Mouse (Mus musculus) frontal cortex, postnatal 14 days (tissue): ENCODE measurements around the gene Lmo4.

Experiments used
- DNase-seq, 2 experiments: peaks; one replicate each; pipeline ENCODE4 v3.0.0; 2022; ENCODE audit warnings: low spot score in 2 of 2

Gene Lmo4

DNA sequence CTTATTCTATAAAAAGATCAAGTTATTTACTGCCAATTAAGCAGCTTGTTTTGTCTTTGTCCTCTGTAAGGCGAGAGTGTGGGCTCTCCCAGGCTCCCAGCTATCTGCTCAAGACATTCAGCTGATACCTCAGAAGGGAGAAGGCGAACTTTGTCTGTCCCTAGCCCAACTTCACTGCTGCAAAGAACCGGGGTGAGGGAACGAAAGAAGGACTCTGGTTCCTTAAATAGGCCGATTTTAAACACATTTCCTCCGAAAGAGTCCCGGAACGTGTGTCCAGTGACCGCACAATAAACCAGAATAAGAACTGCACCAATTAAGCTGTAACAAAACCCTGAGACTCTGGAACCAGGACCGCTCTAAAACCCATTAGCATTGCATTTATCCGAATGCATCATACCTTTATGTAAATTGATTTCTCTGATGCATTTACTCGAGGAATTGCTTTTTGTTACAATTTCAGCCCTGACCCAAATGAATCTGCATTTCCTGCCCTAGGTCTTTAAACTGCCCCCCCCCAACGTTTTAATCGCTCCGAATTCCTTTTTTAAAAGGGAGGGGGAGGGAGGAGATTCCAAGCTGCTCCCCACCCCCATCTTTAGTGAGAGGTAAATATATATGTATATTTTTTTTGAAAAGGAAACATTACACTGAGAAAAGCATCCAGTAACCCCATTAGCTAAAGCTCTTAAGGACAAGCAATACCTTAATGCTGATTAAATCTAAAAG lies 1.6 kb downstream of the Lmo4 start:
- no peak for DNase-seq

DNA sequence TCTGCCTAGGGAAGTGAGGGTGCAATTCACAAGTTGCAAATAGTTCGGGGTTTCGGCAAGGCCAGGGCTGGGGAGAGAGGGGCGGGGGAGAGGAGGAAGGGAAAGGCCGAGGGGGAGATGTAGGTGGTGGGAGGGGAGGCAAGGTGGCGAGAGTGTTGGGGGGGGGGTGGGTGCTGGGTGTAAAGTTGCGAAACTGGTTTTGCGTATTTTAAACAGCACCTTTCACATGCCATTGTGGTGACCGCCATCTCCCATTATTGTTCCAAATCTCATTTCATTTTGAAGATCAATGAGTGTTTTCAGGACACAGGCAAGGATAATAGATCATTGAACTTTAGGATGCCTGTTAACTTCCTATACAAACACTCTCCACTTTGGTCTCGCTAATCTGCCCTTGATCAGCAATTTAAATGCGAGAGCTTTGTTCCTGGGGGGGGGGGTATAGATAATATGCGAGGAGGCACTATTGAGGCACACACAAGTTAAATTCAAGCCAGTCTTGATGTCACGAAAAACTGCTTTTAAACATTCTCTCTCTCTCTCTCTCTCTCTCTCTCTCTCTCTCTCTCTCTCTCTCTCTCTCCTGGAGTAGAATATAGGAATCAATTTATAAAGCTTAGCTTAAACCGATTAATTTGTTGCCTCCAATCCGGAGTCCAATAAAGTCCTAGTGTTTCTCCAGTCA lies 2.3 kb downstream of the Lmo4 start:
- DNase-seq: no peak

DNA sequence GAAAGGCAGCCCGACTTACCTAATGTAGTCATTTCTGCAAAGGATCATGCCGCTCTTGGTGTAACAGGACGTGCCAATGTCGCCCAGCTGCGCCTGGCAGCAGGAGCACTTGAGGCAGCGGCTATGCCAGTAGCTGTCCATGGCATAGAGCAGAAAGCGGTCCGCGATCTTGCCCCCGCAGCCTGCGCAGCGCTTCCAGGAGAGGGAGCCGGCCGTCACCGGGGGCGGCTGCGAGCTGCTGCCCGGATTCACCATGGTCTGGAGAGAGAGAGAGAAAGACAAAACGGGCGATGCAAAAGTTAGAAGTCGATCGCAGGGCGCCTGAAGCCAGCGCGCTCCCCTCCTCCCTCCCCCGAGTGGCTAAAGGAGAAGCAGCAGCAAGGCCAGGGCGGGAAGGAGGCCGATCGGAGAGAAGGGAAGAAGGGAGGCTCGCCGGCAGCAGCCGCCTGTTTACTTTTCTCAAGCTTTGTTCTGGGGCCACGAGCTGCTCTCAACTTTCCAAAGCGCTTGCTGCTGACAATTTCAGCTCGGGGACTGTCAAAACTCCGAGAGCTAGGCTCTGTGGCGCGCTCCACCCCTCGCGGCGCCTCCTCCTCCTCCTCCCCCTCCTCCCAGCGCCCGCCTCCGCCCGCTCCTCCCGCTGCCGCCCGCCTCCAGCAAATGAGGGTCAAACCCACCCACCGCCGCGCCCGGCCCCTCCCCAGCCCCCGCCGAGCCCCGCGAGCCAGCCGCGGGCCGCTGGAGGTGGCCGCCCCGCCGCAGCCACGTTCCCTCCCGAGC lies 3.0 kb downstream of the Lmo4 start:
- peak in 1 of 2 experiments; percentile 66 for DNase-seq

DNA sequence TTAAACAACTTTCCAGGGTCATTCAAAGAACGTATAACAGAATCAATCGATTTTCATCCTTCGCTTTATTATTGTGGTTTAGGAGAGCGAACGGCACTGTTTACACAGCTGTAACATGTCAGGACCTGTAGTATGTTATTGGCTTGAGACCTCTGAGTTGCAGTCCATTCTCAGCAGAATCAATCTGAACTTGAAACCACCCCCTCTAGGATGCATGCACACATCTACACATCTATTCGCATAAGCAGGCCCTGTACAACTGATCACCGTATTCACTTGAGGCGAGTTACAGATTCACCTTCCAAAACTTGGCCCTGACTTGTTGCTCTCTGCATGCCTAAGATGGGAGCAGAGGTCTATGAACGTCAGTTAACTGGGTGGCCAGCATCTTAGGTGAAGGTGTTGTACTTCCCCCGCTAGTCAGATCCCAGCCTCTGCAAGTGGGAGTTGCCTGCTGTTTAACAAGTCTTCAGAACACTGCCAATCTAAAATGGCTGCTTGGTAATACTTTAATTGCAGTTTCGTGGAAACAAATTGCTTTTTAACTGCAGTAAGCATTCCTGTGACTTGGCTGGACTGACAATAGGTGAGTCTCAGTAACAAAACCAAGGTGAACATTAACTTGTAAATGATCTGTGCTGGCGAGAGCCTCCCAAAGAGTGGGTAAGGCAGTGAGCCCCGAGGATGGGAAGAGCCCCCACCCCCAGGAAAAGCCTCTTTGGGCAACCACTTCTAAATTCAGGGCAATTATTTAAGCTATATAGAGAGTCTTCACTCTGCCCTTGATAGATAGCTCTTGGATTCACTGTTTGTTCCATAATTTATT lies 19.5 kb downstream of the Lmo4 start:
- no peak for DNase-seq

DNA sequence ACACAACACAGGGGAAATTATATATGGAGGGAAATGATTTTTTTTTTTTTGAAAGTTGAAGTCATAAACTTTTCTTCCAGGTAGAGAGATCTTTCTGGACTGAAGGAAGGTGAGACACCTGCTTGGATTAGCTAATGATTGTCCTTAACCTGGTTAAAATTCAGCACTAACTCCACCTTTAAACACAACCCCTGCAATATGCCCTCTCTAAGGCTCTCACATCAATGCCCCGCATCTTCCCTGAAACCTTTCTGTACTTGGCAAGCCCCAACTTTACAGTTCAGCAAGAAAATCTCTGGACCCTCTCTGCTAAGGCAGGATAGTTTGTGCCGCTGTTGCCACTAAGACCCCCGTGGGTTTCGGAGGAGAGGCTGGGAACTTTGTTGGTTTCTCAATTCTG lies 20.1 kb downstream of the Lmo4 start:
- no peak for DNase-seq

DNA sequence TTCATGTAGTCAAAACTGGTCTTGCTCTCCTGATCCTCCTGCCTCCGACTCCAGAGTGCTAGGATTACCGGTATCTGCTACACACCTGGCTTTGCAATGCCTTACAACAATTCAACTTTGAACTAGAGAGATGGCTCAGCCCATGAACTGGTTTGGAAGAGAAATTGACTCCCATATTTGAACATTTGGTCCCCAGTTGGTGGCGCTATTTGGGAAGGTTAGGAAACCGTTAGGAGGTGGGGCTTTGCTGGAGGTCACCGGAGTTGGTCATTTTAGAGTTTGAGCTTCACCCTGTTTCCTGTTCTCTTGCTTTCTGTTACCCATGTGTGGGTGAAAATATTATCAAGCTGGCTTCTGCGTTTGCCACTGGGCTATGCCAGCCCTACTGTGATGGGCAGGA lies 22.8 kb downstream of the Lmo4 start:
- no peak for DNase-seq

DNA sequence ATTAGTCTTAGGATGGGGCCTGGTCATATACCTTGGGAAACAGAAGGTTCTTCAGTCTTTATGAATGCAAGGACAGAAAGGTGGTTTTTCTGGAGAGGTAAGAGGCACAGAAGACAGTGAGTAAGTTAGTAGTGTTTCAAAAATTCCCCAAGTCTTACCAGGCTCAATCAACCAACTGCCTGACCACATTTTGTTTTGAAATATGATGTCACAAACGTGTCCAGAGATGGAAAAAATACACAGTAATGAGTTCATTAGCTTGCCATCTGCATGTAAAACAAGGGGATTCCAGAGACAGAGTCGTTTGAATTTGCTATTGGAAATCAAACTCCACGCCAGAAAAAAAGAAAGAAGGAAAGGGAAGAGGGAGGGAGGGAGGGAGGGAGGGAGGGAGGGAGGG lies 26.1 kb downstream of the Lmo4 start:
- no peak for DNase-seq

DNA sequence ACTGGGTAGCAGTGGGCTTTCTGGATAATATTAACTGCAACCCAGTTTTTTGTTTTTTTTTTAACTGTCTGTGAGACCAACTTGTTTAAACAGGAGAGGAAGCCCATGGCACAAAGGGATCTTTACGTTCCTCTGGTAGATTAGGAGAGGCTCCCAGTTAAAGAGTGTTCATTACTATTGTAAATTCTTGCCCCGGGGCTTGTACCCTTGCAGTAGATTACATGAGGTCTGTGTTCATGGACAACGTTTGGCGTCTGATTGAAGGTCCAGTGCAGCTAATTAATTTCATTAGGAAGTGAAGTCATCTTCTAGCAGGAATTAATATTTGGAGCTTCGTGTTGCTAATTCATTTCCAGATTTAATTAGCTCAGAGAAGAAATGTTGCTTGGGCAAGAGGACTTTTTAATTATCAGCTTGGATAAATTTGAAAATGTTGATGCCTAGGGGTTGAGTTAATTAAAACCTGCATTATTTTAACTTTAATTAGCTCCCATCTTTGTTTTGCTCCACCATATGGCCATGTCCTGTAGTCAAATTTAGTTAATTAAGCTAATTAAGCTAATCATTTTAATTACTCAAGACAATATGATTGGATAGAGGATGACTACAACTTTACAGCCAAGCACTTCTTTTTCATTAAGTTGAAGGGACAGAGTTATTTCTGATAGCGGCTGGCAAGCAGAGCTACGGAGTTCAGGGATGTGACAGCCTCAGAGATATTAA lies 31.0 kb downstream of the Lmo4 start:
- DNase-seq: no peak

DNA sequence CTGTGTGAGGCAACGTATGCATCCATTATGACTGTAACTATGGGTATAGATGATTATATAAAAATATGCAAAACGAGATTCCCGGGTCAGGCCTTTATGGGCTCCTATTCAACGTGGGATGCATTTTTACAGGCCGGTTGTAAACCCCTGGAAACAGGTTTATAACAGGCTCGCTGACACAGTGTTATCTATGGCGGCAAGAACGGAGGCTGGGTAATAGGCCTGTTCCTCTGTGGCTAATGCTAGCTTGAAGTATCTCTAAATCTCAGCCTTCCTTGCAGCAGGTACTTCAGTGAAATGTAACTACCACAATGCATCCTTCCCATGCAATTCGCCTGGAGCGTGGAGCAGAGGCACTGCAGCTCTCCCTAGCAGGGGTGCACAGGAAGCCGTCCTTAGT lies 31.9 kb downstream of the Lmo4 start:
- DNase-seq: no peak

DNA sequence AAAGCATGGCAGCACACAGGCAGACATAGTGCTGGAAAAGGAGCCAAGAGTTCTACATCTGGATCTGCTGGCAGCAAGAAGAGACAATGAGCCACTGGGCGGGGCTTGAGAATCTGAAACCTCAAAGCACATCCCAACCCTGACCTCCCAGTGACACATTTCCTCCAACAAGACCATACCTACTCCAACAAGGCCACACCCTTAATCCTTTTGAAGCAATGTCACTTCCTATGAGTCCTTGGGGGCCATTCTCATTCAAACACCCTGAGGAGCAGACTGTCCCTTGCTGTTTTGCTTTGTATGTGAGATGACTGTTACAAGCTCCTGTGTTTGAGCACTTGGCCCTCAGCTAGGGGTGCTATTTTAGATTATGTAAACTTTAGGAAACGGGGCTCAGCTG lies 33.3 kb downstream of the Lmo4 start:
- no peak for DNase-seq

DNA sequence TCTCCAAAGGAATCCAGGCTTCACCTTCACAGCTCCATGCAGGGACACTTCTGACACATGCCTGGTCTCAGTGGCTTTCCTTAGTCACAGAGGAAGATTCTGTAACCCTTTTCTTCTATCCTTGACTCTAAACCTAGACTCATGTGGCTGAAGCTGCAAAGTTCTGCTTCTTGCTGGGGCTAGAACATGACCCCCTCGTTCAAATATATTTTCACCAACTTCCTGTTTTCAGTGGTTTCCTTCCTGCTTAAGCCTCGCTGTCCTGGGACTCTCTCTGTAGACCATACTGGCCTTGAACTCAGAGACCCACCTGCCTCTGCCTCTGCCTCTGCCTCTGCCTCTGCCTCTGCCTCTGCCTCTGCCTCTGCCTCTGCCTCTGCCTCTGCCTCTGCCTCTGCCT lies 34.5 kb downstream of the Lmo4 start:
- no peak for DNase-seq

DNA sequence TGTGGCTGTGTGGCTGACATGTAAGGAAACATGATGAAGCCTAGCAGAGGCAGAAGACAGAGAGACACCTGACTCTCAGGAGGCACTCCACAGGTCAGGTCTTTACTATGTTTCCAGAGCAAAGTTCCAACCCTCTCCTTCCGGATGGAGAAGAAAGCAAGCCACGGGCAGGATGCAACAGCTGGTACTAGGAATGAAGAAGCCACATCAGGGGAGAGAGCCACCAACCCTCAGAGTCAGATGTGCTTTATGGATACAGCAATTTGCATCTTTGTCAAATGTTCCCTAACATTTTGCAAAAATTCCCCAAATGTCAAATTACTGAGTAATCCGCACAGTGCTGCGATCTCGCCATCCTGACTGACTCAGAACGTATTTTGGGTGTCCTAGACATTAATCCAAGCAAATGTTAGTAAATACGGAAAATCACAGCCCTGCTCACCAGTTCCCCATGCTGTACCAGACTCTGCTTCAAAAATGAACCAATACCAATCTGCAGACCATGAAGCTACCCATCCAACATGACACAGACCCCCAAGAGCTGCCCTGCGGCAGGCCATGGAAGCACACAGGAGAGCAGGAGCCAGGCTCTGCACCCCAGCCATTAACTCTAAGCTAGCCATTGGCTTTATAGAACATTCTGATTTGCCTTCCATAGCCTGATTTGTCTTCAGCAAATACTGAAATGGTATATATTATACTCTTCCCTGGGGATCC lies 38.4 kb downstream of the Lmo4 start:
- no peak for DNase-seq

DNA sequence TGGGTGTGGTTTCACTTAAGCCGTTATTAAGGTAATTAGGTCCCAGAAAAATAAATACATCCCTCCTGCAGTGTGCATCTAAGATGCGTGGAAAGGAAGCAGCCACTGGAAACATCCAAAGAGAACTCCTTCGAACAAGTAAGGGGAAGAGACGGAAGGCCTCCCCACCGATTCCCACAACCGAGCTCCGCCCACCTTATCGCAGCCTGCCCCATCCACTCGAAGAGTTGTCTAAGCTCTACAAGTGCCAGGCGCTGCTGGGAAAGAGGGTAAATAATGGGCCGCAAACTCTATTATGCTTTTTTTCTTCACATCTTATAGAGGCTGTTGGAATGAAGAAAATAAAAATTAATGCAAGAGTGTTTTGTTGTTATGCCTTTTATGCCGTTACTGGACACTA lies 39.6 kb downstream of the Lmo4 start:
- DNase-seq: no peak

DNA sequence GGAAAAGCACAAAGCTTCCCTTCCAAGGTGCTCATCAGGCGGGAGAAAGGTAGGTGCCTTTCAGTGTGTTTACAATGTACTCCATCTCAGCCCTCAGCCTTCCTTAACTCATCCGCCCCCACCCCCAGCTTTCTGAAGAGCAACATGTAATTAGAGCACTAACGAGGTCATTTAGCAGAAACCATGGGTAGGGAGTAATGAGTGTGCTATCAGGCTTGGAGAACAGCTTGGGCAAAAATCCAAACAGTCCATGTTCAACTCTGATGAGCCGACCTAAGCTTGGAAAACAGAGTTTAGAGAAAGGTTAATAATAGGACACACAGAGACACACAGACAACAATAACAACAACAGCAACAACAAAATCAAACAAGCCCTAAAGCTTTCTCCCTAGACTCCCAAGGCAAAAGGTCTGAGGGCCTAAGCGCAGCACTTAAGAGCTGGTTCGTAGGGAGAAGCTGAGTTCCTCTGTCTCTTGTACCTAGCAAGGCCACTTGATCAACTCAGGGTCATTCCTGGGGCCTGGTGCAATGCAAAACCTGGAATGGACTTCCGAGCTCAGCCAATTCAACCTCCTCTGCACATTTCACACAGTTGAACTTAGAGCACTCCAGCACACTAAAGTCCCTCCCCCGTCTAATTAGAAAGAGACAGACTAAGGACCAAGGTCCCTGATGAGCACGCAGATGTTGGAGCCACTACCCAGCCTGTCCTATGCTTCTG lies 40.2 kb downstream of the Lmo4 start:
- no peak for DNase-seq

DNA sequence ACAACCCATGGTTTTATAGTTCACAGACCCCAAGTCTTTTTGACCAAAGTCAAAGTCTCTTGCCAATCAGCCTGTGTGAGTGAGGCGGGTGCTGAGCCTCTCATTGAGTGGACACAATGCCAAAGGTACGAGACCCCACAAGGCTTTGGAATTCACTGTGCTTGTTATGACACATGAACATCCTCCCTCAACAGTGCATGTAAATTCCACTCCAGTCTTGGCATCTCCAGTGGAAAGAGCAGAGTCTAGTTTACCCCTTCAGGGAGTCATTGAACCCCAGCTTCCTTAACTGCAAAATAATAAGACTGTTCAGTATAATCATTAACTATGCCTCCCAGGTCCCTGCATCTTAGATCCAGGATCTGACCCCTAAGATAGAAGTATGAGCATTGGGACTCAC lies 41.3 kb downstream of the Lmo4 start:
- DNase-seq: no peak

DNA sequence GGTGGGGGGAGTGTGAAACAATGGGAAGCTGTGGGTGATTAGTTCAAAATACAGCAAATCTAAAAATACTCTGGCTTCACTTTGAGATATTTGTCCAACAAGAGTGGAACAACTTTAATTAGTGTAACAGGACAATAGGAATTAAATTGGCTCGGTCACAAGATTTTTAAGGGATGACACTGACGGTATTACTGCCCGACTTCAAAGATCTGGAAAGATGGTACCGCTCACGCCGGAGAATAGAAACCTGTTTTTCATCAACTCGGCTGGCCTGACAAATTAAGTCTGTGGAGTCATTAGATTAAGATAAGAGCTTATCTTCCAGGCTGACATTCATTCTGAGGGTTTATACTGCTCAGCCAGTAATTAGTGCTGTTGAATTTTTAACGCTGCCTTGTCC lies 42.9 kb downstream of the Lmo4 start:
- DNase-seq: no peak

DNA sequence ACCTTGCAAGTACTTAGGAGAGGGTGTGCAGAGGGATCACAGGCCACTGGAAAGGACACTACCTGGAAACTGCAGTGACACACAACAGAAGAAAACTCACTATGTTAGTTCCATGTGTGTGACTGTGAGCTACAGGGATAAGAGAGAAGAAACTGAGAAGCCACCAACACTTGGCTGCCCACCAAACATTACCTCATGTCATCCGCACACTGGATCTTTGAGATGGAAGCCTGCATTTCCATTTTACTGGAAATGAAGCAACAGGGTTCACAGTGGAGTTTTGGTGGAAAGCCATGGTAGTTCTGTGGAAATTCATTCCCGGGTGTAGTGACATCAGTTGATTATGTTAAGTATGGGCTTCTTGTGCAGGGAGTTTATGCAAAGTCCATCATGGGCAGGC lies 43.8 kb downstream of the Lmo4 start:
- DNase-seq: no peak

DNA sequence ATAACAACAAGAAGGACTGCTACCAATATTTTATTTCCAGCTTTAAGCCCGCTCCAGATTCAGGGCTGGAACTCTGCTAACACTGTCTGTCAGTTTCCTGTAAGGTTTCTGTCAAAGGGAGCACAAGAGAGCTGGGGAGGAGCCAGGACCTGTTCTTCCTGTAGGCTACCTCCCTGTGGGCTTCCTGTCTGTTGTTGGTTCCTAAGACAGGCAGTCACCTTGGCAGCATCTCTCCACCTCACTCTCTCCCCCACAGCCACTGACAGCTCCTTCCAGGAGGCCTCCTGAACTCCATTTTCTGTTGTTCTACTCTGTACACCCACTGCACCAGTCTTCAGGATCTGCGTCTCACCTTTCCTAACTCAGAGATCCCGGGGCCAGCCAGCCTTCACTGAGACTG lies 49.3 kb downstream of the Lmo4 start:
- DNase-seq: no peak

DNA sequence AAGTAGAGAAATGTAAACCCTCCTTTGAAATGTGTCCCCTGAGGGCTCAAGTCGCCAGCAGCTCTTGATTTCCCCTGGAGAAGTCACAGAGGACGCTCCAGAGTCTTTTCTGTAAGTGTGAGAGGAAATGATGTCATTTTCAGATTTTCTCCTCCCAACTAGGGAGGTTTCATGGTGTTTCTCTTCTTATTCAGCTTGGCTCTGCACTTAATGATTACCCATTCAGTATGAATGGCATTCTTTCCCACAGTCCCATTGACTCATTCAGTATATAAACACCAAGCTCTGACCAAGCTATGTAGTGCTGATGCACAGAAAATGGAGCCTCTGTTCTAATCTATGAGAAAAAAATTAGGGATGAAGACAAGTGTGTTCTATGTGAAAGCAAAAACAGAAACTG lies 51.6 kb downstream of the Lmo4 start:
- DNase-seq: no peak

DNA sequence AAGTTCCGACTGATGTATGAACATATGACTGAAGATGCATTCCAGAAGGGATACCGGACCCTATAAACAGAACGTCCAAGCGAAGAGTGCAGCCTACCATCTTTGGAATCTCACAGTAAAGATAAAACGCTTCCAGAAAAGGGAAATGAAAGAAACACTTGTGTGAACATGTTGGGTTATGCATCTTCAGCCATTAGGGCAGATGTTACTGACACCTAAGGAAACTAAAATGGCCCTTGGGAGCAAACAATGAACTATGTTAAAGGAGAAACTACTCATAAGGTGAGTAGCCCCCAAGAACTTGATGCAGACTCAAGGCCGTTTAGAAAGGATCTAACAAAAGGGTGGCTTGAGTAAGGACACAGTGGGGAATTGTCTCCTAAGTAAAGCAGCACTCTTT lies 54.0 kb downstream of the Lmo4 start:
- no peak for DNase-seq
